Mouse (Mus musculus) gastrocnemius, postnatal 25 days (tissue): Measurements from ENCODE around the gene Nme7. TPM values are rescaled to one million over a fixed set of nuclear protein-coding genes. Genes with fewer than 3 reads are reported as not detected.
A peak's percentile ranks its signal among the peaks of the same experiment; 100 is the strongest.

ENCODE experiments used
- DNase-seq: peaks from one replicate; pipeline ENCODE4 v3.0.0; 2022
- total RNA-seq, 2 experiments: library from RNA; stranded (reverse); gene quantifications; 1 replicate in 1 of 2; 2 replicates in 1 of 2; pipeline ENCODE4 v1.2.3; 2021

The Nme7 gene
- total RNA-seq, 2 experiments from 2014 or later: 1.6 to 1.8 TPM

DNA sequence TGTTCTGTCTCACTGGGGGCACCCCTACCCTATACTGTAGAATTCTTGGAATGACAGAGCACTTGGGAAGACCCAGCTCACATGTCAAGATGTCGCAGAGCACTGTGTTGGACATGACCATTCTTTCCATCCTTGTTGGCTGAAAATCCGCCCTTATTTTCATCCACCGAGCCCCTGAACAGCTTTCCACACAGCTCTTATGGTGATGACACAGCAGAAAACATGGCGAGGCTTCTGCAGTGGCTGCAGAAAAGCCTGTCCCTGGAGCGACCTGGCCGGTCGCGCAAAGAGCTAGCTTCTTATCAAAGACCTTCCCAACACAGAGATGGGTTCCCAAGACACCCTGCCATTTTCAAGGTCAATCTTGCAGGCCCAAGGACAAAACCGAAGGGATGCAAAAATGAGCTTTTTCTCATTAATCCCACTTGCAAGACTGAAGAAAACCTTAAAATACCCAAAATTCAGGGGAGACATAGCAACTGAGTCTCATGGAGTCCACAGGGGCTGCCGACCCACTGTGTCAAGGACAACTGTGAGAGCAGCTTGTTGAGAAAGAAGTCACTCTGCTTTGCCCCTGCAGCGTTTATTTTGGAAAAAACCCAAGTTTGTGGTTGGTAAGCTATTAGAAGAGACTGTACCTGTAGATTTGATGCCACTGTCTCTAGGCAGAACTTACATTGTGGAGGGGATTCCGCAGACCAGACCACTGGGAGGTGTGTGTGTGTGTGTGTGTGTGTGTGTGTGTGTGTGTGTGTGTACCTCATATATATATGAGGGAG, 155.4 kb downstream of the Nme7 start:
- no peak for DNase-seq

DNA sequence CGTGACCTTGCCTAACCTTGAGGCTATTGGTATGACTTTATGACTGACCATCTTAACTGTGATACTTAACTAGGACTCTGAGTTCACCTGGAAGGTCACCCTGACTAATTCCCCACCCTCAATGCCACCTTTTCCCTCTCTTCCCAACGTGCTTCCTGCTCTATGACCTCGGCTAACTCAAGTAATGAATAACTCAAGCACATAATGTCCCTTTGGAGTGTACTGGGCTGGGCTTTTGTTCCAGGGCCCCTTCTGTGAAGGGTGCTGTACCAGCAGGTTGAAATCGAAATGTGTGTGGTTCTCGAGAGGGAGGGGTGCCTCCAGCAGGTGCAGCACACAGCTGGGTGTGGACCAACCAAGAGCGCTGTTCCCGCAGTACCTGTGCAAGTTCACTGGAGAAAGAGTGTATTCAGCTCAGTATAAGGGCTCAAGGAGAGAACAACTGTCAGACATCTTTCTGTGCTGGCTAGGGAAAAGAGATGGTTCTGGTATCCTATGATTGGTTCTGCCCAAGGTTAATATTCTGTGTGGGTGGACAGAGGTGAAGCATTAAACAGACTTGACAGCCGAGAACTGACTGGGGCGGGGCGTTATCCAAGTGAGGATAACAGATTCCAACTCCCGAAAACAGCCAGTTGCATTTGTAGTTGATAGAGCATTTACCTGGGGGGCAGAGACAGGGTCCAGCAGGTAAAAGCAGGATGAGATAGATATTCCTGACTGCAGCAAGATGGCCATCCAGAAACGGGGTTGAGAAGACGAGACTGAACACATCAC, 157.2 kb downstream of the Nme7 start:
- no peak for DNase-seq

DNA sequence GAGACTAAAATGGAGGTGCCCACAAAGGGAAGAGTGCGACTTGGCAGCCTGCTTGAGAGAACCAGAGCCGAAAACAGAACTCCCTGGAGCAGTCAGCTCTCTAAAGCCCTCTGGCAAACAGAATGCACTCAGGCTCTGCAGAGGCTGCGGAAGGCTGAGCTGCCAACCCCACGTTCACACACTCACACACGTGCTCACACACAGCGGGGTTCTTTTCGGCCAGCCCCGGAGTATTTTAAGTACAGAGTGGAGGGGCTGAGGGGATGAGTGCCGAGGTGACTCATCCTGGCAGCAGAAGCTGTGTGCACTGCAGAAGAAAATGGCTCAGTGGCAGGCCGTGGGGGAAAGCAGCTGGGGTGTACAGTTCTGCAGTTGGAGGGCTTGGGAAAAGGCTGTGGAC, 157.8 kb downstream of the Nme7 start:
- peak; percentile 57 for DNase-seq

DNA sequence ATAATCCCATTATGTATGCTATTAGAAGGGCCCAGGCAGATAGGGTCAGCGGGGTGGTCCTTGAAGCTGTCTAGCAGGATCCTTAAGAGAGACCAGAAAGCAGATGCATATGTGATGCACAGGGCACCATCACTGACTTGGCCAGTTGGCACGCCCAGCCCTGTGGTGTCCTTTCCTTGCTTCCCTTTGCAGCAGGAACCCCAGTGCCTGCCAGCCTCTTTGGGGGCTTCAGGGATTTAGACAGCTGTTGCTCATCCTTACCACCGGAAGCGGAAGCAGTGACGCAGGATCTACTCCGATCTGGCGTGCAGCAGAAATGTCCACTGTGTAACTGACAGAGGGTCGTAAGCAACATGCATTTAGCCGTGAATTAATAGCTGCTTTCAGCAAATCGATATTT, 163.5 kb downstream of the Nme7 start:
- DNase-seq: no peak

DNA sequence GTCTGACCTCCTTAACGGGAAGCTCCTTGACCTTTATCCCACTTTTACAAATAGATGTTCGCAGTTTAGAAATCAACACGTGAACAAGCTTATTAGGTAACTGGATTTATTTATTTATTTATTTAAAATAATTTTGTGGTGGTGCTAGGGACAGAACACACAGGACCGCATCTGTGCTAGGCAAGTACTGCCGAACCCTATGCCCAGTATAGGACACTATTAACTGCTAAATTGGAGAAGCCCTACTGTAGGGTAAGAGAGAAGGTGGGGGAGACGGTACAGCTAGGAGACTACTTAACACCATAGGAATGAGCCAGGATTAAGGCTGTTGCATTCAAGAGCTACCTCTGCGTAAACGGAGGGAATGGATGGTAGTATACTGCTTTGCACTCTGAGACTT, 164.4 kb downstream of the Nme7 start:
- DNase-seq: no peak

DNA sequence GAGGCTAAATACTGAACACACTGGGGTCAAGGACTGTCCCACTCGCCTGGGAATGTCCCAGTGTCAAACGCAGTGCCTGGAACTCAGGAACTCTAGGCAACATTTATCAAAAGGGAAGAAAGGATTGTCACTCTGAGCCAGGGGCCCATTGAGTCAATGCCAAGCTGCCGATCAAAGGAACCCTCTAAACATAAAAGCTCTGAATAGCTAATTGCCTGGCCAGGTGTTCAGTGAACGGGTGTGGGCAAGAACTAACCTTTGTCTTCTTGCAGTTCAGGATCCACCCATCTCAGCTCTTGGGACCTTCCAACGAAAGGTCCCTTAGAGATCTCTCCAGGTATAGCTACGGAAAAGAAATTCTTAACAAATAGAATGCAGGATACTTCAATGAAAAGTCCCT, 167.1 kb downstream of the Nme7 start:
- DNase-seq: no peak

DNA sequence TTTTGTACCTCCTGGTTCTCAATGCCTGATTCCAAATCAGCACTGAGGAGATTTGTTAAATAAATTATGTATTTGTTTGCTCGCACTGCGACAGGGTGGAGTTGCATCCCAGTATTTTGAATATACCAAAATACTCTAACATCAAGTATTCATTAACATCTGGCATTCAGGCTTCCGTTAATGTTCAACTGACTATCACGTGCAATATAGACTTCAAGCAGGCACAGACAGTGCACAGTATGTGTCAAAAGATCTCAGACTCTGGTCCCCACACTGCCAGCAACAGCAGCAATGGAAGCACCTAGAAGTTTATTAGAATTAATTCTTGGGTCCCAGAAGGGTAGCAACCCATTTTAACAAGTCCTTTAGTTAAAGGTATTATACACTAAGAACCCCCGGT, 167.7 kb downstream of the Nme7 start:
- no peak for DNase-seq

DNA sequence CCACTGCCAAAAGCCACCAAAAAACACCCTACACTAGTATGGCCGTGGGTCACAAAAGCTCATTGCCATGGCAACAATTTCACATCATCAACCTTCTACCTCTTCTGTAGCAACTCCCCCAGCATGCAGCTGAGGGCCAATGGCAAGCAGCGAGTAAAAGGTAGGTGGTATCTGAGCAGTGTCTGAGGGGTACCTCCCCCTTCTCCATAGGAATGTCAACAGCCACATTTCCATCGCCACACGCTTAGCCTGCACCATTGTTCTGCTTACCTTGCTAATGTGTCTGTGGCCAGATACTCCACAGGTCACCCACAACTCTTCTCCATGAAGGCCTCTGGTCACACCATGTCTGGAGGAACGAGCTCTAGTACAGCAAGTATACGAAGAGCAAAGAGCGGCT, 169.5 kb downstream of the Nme7 start:
- DNase-seq: no peak

DNA sequence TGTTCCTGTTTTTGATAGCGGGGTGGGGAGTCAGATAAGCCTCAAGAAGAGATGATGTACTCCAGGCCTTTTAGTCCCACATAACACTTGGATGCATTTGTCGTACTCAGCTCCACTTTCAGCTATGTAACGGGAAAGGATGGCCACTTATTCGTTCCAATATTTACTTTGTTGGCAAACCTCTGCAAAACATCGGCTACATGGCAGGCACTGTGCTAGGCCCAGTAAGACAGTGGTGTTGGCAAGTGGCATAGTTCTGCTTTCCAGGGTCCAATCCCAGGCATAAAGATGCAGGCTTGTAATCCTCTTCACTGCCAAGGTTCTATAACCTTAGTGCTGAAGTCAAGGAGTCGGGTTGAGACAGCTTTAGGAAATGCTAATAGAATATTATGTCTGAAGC, 170.4 kb downstream of the Nme7 start:
- no peak for DNase-seq

DNA sequence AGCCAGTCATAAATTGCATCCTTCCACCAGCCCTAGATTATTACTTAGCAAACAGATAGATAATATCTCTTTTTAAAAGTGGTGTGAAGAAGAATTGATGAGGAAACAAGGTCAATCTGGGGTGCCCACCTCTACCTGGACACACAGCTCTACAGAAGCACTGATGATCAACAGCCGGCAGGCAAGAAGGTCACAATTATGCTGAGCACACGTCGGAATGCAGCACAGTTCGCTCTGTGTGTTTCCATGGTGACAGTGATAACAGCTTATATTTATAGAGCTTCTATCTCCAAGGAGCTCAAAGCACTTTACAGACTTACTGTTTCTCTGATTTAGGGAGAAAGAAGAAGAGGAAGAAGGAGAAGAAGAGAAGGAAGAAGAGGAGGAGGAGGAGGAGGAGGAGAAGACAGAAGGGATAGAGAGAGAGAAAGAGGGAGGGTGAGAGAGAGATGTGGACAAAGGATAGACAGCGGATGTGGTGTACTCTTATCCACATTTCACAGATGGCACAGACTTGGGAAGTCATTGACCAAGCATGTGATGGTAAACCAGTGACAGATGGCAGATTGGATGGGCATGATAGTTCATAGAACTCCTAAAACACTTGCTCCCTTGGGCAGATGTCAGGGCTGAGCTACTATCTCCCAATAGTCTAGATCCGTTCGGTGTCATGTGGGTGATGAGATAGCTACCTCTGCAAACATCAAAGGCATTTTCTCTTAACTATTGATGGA, 171.0 kb downstream of the Nme7 start:
- DNase-seq: no peak

DNA sequence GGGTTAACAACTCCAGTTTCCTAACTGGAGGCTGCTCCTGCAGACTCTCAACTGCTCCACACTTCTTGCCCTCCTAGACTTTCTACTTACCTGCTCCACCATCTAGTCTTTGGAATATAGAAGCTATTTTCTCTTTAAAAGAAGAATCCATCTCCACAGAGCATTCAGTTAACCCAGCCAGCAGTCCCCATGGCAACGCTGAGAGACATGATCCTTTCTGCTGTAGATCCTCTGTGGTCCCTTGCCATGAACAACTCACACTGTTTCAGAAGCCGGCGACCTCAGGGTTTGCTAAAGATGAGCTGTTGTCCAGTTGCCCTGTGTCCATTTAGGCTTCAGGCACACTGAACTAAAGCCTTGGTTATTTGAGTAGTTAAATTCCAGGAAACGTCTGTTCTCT, 172.0 kb downstream of the Nme7 start:
- no peak for DNase-seq

DNA sequence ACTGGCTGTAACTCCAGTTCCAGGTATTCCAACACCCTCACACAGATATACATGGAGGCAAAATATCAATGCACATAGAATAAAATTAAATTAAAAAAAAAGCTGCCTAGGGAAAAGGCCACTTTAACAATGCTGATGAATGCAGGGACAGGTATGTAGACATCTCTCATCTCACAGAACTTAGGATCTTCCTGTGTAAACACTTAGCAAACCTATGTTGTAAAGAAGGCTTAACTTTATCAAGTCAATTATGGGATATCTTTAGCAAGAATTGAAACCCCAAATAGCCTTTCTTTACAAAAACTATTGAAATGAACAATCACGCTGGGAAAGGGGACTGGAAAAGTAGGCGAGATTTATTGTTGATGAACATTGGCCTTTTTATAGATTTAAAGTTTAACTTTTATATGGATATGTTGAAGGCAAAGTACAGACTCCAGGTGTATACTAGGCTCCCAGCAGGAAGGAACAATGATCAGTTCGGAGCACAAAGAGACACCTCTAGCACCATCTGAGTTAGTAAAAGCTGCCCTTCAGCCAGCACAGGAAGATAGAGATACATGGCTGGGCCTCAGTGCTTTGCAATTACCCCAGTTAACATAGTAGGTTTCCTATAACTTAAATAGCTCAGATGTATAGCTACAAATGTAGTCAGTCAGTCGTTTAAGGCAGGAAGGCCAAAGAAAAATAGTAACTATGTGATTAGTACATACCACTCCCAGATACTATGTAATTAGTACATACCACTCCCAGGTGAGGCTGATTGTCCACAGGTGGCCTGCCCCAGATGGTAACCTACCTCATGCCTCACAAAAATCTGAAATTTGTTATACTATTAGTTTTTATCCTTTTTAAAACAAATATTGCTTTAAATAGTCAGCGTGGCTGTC, 177.1 kb downstream of the Nme7 start:
- DNase-seq: no peak

DNA sequence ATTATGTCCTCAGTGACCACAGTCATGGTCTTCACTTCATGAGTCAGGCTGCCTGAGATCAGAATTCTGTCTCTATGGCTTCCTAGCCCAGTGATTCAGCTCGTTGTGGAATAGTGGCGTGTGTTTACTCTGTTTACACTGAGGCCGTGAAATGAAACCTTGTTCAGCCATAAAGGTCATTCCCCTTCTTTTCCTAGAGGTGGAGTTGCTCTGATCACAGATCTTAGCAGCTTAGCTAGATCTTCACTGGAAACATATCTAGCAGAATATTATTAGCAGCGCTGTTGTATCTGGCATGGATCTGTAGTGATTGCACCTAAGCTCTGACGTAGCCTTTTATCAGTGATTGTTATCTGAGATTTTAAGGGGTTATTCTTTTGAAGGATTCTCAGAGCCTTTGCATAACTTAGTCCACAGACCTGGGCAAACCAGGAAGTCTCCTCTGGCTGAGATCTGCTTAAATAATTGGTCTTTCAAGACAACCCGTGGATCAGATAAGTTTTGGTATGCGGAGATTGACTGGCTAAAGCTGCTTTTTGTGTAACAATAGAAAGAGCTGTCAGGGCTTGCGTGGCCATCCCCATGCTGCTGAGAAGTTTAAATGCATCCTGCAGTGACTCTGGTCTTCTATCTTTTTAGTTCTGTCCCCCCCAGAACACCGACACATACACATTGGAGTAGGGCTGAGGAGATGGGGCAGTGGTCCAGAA, 177.9 kb downstream of the Nme7 start:
- no peak for DNase-seq

DNA sequence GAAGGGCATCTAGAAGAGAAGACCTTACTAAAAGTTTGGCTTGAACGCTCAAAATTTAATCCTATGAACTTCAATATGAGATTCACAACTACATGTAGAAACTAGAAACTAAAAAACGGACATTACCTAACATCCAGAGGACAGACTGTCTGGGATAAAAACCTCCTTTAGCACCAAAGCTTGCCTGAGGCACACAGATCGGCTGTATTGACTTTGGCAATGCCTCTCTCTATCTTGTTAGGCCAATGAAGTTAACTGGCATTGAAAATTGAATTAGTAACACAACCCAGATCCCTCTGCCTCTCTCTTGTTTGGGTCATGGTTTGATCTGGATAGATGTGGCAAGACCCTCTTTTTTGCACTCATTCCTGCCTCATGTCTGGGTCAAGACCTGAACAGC, 178.9 kb downstream of the Nme7 start:
- DNase-seq: no peak

DNA sequence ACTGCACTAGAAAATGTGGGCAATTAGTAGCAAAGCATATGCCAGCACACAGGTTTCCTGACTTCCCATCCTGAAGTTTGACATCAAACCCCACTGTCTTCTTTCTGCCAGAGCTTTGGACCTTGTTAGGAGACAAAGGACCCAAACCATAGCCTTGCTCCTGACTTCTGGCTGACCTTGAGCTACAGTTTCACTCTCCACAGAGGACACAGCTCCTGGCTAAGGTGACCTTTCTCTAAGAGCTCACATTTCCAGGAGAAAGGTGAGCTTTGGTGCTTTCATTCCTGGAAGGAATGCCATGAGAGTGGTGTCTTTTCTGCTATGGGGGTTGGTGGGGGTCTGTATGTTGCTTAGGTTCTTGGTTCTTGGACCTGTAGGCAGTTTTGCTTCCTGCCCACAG, 179.8 kb downstream of the Nme7 start:
- DNase-seq: no peak

Other genes with a start within 250 kb of the Nme7 start
- gene Sell, start 242.1 kb upstream of the Nme7 start, total RNA-seq: under 1 TPM; 0.08 to 0.15 TPM
- gene Selp, start 188.9 kb upstream of the Nme7 start, total RNA-seq: 1 to 10 TPM in 1 of 2 experiments, under 1 TPM in 1; 0.36 to 1.8 TPM
- under 1 TPM; 0.05 to 0.19 TPM for gene F5, start 152.3 kb upstream of the Nme7 start, total RNA-seq
- 1 to 10 TPM; 3.3 to 4.0 TPM for gene Slc19a2, start 55.1 kb upstream of the Nme7 start, total RNA-seq
- gene Ccdc181, start 28.5 kb upstream of the Nme7 start, total RNA-seq: 1 to 10 TPM; 6.3 to 8.2 TPM
- 10 to 100 TPM; 22.7 to 23.6 TPM for gene Blzf1, start 3.4 kb downstream of the Nme7 start, total RNA-seq
- 100 to 1,000 TPM; 178 to 308 TPM for gene Atp1b1, start 154.2 kb downstream of the Nme7 start, total RNA-seq